Mouse (Mus musculus): ENCODE results near the gene Serpina3c. TPM values are rescaled to one million over a fixed set of nuclear protein-coding genes. Genes with fewer than 3 reads are reported as not detected.

Serpina3c gene
- polyA plus RNA-seq, 1 experiment from 2014 or later: not detected

- no peak overlapping the region for H3K4me3 ChIP-seq
- H3K27ac ChIP-seq (replicated peaks): no peak overlapping the region
- H3K9ac ChIP-seq: no peak overlapping the region
- H3K9me3 ChIP-seq: no peaks in the 10 kb centered on the region
- no peak for ATAC-seq (ENCODE audit: low FRiP score, low read depth)
- no peaks in the 10 kb centered on the region for H3K27me3 ChIP-seq
- no peaks in the 10 kb centered on the region for H3K4me1 ChIP-seq (replicated peaks)
- H3K4me2 ChIP-seq: no peak overlapping the region
- H3K36me3 ChIP-seq: no peaks in the 10 kb centered on the region
These were observed 47.8 kb downstream of the Serpina3c start for GRCm38 (mm10) chr12:104105847-104106246.

- Histone ChIP-seq H3K9me3 (no peaks in the 10 kb centered on the region), H3K4me1 (replicated peaks) (no peaks in the 10 kb centered on the region), H3K36me3 (no peaks in the 10 kb centered on the region), H3K27ac (replicated peaks) (no peak within 1 kb of the TSS), H3K4me2 (no peak within 1 kb of the TSS), H3K27me3 (no peaks in the 10 kb centered on the region), H3K4me3 (no peak within 1 kb of the TSS), H3K9ac (no peak within 1 kb of the TSS)
- WGBS: 92% methylated on average over 6 of the region's 6 CpGs
- no peak for ATAC-seq (ENCODE audit: low FRiP score, low read depth)
These were observed 52.9 kb downstream of the Serpina3c start, which contains the start of gene Serpina5 for GRCm38 (mm10) chr12:104100768-104101167. Gene Serpina5, plus strand, starts transcription at chr12:104101113.

Other genes with a start within 250 kb of the Serpina3c start
- 0.19 TPM in 1 of 2 replicates, not detected in the other for gene Serpina1c, start 249.0 kb downstream of the Serpina3c start, polyA plus RNA-seq (2015; fragmentation: Nextera tagmentation; extraction: Ambion mirVana)
- gene Serpina1e, start 194.9 kb downstream of the Serpina3c start, polyA plus RNA-seq (2015; fragmentation: Nextera tagmentation; extraction: Ambion mirVana): 0.19 TPM in 1 of 2 replicates, not detected in the other
- not detected in 2 replicates for gene Serpina11, start 163.9 kb downstream of the Serpina3c start, polyA plus RNA-seq (2015; fragmentation: Nextera tagmentation; extraction: Ambion mirVana)
- 0.18 and 0.32 TPM in 2 replicates for gene Serpina9, start 140.1 kb downstream of the Serpina3c start, polyA plus RNA-seq (2015; fragmentation: Nextera tagmentation; extraction: Ambion mirVana)
- not detected in 2 replicates for gene Serpina12, start 109.4 kb downstream of the Serpina3c start, polyA plus RNA-seq (2015; fragmentation: Nextera tagmentation; extraction: Ambion mirVana)
- gene Serpina5, start 52.8 kb downstream of the Serpina3c start, polyA plus RNA-seq (2015; fragmentation: Nextera tagmentation; extraction: Ambion mirVana): not detected in 2 replicates
- not detected in 2 replicates for gene Serpina3a, start 41.1 kb downstream of the Serpina3c start, polyA plus RNA-seq (2015; fragmentation: Nextera tagmentation; extraction: Ambion mirVana)
- gene Serpina3b, start 25.9 kb downstream of the Serpina3c start, polyA plus RNA-seq (2015; fragmentation: Nextera tagmentation; extraction: Ambion mirVana): not detected in 2 replicates
- gene Serpina3f, start 60.7 kb upstream of the Serpina3c start, polyA plus RNA-seq (2015; fragmentation: Nextera tagmentation; extraction: Ambion mirVana): 0.10 and 0.12 TPM in 2 replicates
- 0.88 and 2.4 TPM in 2 replicates for gene Serpina3g, start 82.4 kb upstream of the Serpina3c start, polyA plus RNA-seq (2015; fragmentation: Nextera tagmentation; extraction: Ambion mirVana)
- not detected in 2 replicates for gene Serpina3i, start 109.3 kb upstream of the Serpina3c start, polyA plus RNA-seq (2015; fragmentation: Nextera tagmentation; extraction: Ambion mirVana)
- gene Serpina3j, start 160.7 kb upstream of the Serpina3c start, polyA plus RNA-seq (2015; fragmentation: Nextera tagmentation; extraction: Ambion mirVana): not detected in 2 replicates
- not detected in 2 replicates for gene Serpina3k, start 184.6 kb upstream of the Serpina3c start, polyA plus RNA-seq (2015; fragmentation: Nextera tagmentation; extraction: Ambion mirVana)
- gene Serpina3m, start 184.6 kb upstream of the Serpina3c start, polyA plus RNA-seq (2015; fragmentation: Nextera tagmentation; extraction: Ambion mirVana): not detected in 2 replicates